Mouse (Mus musculus) cortical plate, adult 2 months (tissue): ENCODE data around the gene Cd7.

Experiments used
- CTCF ChIP-seq: fragments of 200-500 bp; IDR thresholded peaks from 2 replicates; pipeline ENCODE4 v1.5.1; 2011; ENCODE audit warnings: mild to moderate bottlenecking, control low read depth, low read length; ENCODE audit not compliant: insufficient read depth; ENCODE audit errors: extremely low read depth
- POLR2A ChIP-seq: fragments of 200-500 bp; IDR thresholded peaks from 2 replicates; pipeline ENCODE4 v1.6.1; 2011; ENCODE audit warnings: mild to moderate bottlenecking, low read length, control low read depth; ENCODE audit not compliant: insufficient read depth; ENCODE audit errors: extremely low read depth

DNA sequence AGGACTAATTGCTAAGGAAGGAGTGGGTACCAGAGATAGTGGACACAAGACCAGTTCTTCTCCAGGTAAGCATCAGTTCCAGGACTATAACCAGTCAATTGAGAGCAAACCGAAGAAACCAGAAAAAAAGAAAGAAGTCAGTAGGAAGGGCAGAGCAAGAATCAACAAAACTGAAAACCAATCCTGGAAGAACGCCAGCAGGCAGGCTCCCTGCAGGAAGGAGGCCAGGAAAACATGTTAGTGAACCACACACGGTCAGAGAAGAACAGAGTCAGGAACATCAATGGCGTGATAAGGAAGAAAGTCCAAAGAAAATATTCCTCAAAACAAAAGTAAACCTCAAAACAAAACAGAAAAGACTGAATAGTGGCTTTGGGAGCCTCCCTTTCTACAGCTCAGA, 37.3 kb downstream of the Cd7 start:
- TF ChIP-seq CTCF (no peak), POLR2A (no peak)
